Mouse (Mus musculus): ENCODE results near the gene Klhl10.

Klhl10 gene

DNA sequence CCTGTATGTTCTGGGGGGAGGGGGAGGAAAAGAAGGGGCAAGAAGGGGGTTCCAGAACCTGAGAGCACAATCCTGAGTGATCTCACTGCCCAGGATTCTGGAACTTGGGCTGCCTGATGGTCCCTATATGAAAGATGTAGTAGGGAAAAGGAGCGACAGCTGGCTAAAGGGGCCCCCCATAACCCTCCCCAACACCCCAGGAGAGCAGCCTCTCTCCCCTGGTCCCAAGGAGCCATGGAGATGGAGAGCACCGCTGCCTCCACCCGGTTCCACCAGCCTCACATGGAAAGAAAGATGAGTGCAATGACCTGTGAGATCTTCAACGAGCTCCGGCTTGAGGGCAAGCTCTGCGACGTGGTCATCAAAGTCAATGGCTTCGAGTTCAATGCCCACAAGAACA, at the start of gene Klhl10, which contains the start of gene Nt5c3b:
TSS of gene Klhl10 (plus strand) at position 121 of the 400 bp plus-strand sequence.
TSS of gene Nt5c3b (minus strand) at position 12 of the 400 bp plus-strand sequence.
- DNase-seq, result no peak

DNA sequence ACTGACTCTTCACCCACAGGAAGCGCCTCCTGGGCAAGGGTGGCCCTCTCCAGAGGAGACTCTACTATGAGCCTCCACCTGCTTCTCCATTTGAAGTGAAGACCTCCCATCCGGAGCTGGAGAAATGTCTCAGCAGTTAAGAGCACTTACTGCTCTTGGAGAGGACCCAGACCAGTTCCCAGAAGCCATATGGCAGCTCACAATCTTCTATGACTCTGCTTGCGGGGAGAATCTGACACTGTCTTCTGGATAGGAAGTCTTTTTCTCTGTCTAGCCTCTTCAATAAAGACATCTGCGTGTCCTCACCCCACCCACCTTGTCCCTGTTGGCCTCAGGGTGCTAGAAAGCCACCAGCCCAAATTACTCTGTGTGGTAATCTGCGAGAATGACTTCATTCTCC, 48.8 kb upstream of the Klhl10 start:
- peak in 1 of 2 experiments; percentile 36 for DNase-seq

DNA sequence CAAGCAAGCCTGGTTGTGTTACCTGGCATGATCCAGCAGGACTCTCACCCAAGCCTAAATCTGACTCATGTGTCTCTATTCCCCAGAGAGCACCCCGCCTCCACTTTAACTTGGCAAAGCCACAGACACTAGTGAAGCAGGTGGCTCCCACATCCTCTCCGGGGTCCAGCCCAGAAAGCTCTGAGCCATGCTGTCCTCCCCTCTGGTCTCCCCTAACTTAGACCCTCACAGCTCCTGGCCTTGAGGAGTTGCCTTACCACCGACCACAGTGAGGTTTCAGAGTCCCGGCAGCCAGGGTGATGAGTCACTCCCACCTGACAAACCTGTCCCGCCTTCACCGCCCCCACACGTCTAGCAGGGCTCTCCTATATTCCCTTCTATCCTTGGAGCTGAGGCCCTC, 48.0 kb upstream of the Klhl10 start:
- no peak for DNase-seq

DNA sequence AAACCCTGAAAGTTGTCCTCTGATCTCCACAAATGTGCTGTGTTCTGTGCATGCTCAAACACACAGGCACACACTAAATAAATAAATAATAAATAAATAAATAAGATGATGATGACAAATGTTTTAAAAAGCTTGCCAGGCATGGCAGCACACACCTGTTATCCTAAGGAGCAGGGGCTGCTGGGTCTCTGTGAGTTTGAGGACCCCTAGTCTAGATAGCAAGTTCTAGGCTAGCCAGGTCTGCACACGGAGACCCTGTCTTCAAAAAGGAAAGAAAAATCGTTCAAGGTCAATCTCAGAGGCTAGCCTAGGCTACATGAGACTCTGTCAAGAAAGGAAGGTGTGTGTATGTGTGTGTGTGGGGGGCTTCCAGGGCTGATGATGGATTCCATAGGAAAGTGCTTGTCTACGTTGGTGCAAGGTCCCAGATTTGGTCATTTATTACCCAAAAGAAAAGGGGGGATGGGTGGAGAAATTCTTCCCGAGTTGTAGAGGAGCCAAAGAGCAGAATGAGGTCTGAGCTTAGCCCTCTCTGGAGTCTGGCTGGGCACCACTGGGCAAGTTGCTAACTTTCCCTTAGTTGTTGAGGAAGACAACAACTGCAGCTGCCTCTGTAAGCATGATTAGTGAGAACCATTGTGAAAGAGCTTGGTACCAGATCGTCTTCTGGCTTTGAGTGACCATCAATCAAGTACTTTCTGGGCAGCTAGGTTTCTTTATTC, 47.2 kb upstream of the Klhl10 start:
- DNase-seq, result no peak

DNA sequence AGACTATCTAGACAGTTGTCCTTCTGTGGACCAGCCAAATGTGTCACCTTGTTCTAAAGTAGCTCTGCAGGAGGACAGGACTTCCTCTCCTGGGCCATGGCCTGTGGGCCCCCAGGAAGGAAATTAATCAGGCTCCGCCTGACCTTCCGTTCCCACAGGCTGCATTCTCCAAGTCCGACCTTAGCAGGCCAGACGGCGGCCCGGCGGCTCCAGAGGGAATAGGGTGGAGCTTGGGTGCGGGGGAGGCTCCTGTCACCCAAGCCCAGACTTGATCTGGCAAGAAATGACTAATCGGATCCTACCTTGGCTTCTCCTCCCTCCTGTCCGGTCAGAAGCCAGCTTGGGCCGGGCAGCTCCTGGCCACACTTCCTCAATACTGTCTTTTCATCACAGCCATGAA, 46.5 kb upstream of the Klhl10 start:
- DNase-seq, result peak; percentile 65 to 73

DNA sequence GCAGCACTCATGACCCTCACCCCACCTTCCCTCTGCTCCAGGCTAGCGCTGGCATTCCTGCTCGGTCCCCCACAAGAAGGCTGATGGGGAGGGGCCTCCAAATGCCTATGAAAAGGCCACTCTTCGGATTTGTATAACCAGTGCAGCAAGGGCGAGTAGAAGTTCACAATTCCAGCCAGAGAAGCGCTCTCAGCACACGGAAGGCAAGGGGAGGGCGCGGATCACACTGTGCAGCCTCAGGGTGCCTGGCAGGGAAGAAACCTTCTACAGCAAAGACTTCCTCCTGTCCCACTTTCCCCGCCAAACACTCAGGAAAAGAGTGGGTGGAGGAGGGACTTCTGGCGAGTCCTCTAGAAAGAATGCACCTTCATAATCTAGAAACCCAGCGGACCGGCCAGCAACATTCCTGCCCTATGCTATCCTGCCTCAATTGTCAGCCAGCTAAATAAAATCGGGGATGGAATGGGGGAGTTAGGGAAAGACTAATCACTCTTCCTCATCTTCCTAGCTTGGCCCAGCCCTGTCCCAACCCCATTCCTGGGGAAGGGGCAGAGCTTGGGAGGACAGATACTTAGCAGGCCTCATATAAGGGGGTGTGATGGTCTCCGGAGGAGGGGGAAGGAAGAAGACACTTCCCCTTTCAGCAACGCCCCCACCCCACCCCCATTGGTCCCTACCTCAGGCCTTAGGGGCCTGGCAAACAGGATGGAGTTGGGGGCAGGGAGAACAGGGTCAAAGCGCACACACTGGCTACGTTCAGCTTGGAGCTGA, 45.7 kb upstream of the Klhl10 start:
- DNase-seq, result peak; percentile 56 to 72

DNA sequence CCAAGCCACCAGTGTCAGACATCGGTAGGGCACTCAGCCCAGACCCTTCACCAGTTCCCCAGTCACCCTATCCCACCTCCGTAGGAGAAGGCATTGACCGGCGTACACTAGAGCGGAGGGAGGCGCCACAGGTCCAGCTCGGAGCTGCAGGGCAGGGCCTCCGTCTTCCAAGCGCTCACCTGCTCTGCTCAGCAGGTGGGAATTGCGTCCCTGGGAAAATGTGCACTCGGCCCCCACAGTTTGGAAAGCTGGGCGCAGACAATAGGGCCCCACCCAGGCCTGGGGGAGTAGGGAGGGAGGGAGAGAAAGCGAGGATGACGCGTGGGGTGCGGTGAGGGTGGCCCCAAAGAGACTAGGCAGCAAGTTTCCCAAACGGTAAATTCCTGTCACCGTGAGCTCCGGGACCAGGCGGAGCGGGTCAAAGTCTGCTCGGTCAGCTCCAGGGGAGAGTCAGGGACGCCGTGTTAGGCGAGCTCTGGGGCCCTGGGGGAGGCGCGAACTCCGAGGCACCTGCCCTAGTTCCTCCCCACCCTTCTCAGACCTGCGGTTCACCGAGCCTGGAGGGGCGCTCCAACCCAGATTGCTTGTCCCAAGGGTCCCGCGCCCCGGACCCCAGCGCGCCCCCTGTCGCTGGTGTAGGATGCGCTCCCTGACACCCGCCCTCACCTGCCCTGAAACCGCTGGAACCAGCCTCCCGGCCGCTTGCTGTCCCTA, 44.7 kb upstream of the Klhl10 start:
- peak; percentile 69 to 72 for DNase-seq

DNA sequence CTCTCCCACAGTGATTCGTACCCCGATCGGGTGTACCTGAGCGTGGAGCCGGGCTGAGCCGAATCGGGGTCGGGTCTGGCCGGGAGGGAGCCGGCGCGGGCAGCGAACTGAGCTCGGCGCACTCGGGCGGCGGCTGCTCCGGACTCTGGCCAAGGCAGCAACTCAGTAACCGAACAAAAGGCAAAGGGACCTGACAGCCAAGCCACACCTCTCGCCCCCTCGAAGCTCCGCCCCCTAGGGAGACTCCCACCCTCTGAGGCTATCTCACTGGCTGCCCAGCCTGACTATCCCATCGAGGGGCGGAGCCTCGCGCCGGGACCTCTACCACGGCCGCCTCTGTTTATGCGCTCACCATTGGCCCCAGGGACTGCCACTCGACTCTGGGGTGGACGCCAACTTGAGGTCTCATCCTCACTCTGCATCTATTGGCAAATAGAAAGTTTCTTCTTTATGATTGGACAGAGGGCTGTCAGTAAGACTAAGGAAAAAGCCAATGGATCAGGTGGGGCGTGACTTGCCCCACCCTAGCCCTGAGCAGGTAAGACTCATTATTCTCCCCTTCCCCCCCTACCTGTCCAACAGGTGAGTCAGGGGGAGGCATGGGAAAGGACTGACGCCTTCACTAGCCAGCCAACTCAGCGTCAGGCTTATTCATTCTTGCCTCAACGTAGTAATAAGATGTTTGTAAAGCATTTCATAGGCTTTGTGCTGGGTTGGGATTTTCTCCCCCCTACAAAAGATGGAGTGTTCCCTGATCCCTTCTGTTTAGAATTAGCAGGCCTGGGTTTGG, 43.9 kb upstream of the Klhl10 start, which contains the start of gene Jup:
TSS of gene Jup (minus strand) at position 164 of the 790 bp plus-strand sequence.
- peak; percentile 100 for DNase-seq

DNA sequence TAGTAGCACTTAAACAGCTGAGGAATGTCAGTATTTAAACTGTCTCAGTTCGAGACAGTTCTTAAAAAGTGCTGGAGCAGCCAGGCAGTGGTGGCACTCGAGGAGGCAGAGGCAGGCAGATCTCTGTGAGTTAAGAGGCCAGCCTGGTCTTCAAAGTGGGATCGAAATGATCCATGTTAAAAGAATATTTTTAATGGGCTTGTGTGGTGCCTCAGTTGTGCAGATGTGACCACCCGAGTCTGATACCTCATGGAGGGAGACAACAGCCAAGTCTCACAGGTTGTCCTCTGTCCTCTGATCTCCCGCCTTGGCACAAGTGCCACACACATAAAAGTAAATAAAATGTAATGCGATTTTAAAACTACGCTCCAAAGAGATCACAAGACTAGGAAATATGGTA, 43.2 kb upstream of the Klhl10 start:
- no peak for DNase-seq

DNA sequence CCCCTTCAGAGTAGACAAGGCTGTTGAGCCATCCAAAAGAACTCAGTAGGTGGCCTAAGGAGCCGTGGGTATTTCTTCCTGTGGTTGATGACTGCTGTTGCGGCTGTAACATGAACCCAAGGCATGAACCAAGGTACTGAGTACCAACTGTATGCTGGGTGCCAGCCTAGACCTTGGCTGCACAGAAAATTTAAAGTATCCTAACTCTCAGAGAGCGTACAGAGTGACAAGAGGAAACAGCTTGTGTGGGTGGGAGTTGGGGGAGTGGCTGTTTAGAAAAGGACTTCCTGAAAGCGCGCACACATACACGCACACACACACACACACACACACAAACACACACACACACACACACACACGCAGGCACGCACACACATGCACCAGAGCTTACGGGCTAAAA, 42.4 kb upstream of the Klhl10 start:
- DNase-seq, result no peak

DNA sequence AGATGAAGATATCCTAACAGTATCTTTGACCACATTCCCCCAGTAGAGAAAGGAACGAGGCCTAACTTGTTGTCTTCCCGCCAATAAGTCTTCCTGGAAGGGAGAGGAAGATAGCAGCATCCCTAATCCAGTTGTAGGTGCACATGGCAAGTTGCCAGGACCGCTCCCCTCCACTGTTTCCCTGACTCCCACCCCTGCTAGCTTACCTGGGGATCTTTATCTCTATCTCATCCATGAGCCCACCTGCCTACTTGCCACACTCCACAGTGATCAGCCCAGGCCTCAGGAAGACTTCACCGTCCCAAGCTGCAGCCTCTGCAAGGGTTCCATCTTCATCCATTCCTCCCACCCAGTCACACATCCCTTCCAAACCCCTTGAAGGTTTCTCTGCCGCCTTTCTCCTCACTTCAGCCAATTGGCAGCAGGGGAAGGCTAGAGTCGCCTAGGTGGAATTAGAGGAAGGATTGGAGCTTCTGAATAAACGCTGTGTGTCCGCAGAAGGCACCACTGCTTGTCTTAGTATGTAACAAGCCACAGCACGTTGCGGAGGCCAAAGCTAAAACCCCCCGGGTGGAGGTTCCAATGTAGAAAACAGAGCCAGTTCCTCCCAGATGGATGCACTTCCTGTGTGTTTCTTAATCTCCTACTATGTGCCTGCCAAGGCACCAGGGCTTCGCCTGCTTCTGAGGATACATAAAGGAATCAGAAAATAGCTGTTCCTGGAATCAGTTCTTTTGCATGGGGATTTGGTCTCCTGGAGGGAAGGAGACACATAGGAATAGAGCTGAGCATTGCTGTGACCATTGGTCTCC, 41.8 kb upstream of the Klhl10 start:
- DNase-seq, result peak in 1 of 2 experiments; percentile 36

DNA sequence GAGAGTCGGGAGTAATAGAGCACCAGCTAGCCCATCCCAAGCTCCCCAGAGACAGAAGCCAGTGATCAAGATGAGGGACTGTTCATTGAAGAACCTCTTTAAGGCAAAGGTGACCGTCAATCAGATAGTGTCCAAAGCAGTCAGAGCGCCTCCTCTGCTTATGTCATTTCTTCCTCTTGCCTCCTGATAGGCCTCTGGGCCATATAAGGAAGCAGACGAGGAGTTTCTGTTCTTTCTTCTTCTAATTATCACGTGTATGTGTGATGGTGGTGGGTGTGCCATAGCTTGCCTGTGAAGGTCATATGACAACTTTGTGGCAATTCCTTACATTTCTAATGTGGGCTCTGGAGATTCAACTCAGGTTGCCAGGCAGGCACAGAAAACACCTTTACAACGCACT, 40.9 kb upstream of the Klhl10 start:
- DNase-seq, result no peak

DNA sequence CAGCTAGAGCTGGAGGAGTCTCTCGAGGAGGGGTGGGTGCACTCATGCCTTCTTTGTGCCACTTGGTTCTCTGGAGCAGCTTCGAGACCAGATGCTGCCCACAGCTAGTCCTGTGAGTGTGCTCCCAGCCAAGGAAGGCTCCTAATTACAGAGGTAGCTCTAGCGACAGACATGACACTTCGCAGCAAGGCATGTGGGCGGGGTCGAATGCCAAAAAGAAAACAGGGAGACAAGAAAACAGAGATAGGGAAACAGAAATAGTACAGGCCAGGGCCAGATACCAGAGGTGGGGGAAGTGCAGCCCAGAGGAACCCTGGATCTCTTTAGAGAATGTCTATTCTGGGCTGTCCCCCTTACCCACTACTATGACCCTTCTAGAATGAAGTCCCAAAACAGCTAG, 39.5 kb upstream of the Klhl10 start:
- DNase-seq, result no peak

DNA sequence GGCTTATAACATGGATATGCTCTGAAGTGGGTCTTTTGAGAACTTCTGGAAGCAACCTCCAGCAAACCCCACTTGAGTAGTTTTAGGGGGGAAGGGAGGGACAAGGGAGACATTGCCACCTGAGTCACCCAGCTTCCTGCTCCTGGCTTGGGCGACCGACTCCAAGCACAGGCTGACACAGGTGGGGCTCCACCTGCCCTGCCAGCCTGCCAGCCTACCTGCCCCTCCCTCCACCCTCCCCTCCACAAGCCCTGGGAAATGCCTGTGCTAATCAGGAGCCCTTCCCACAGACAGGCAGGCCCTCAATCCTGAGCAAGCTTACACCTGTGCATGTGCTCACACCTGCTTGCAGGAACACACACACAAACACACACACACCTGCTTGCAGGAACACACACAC, 39.0 kb upstream of the Klhl10 start:
- DNase-seq, result no peak

DNA sequence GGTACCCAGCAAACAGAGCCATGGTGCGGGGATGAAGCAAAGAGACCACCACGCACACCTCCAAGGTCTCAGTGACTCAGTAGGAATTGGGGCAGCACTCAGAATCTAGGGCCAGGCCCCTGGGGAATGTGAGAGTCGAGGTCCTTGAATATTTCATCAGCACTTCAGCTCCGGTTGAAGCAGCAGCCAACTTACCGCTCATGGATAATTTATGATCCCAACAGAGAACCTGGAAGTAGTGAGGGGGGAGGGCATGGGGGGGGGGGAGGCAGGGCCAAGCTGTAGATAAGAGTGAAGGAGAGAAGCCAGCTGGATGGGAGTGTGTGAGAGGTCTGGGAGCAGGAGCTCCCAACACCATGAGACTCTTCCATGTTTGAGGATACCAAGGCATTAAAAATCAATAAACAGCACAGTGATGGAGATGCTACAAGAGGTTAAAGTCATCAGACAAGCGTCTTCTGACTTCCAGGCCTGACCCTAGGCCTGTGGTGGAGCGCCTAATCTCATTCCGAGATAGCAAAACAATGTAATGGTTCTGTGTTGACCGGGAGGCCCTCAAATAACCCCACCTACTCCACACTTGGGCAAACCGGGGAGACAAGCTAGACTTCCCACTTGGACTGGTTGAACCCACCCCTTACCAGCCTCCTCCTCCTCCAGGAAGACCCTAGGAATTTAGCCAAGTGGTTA, 38.1 kb upstream of the Klhl10 start:
- no peak for DNase-seq

DNA sequence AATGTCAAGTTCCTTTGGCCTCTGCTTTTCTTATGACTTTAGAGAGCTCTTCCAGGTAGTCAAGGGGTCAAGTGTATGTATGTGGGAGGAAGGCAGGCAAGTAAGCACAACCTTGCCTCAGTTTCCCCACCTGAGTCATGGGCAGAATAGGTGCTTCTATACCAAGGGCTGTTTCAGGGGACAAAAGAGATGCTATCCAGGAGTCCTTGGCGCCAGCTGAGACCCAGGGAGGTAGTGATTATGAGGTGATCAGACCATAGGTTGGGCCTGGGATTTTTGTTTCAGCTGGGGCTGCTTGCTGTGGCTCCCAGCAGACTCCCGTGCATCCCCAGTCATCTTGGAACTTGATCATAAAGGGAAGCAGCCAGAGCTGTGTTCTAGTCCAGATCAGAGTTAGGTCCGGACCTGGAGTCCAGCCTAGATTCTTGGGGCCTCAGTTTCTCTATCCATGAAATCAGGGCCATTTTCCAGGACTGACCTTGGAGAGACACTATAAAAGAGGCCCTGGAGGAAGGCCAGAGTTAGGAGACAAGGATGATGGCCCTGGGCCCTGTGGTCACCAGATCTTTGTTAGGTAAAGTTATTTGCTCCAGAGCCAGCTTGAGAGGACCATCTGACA, 37.2 kb upstream of the Klhl10 start:
- no peak for DNase-seq

DNA sequence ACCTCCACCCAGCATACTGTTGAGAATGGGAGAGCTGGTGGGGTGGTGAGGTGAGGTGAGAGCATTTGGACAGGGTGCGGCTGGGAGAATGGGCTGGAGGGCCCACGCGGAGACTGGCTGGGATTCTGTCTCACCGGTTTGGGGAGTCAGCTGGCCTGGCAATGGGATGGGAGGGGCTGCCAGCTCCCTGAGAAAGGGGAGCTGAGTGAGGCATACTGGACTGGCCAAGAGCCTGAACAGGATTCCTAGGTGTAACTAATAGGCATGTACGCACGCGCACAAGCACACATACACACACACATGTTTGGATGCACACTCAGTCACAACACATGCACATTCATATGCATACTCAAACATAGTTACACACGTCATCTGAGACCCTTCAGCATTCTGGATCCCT, 35.4 kb upstream of the Klhl10 start:
- DNase-seq, result peak; percentile 52 to 55

DNA sequence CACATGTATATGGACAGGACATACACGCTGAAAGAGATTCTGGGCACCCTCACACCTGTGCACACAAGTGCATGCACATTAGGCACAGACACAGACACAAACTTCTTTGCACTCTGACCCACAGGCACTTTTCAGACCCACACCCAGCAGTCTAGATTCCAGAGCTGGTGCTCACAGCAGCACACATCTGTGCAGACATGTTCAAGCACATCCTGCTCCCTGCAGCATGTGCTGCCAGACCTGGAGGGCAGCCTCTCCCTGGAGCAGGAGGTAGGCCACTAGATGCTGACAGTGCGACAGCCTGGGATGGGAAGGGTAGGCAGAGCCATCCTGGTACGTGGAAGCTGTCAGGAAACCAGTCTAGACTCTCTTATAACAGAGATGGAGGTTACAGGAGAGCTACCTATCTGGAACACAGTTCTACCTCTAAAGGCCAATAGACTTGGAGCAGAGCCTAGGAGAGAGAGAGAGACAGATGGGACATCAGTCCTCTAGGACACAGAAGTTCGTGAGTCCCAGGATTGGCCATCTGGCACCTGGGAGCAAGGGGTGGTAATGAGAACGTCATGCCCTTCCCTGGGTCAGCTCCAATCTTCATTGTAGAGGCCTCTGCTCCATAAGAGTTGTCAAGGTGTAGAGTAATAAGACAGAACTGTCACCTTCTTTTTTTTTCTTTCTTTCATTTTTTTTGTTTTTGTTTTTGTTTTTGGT, 34.6 kb upstream of the Klhl10 start:
- DNase-seq, result peak; percentile 80 to 90

DNA sequence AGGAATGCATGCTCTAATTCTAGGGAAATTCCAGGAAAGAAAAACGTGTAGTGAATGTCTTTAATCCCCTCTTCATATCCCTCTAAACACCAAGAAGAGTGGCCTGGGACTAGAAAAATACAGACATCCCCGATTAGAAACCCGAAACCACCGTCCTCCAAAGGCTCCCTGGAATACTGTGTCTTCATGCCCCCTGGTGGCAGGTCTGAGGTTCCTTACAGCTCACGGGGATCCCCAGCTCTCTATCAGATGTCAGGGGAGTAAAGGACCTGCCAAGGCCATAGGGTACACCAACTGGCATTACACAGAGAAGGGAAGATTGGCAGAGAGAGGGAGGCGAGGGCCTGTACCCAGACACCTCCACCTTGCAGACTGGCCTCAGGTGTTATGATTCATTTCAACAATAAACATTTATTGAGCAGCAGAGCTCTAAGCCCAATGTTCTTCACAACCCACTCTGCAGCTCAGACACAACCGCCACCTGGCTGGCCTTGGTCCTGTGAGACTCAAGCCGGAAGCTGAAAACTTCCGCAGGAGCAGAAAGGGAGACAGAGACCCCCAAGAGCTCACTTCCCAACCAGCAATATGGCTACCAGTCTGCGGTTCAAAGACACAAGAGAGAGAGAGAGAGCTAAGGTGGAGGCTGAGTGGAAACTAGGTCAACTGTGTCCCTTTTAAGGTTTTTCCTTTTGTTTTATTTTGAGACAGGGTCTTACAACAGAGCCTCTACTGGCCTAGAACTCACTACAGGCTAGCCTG, 33.5 kb upstream of the Klhl10 start:
- DNase-seq, result peak; percentile 79 to 83

Measured in cerebellum, postnatal 14 days (tissue).